Mouse (Mus musculus) liver, adult 2 months (tissue): ENCODE data around the gene Arpc2.

Source experiments
- CTCF ChIP-seq: fragments of 200-500 bp; IDR thresholded peaks from 2 replicates; pipeline ENCODE4 v1.5.1; 2011; ENCODE audit warnings: low read depth, low read length, control low read depth
- POLR2A ChIP-seq: fragments of 200-500 bp; IDR thresholded peaks from 2 replicates; pipeline ENCODE4 v1.6.1; 2011; ENCODE audit warnings: low read length, control low read depth; ENCODE audit not compliant: insufficient read depth; ENCODE audit errors: extremely low read depth

GRCm38 (mm10) chr1:74305522-74305921 is 69.6 kb downstream of the Arpc2 start, which contains the start of gene Tmbim1:
- TF ChIP-seq CTCF (no peak), POLR2A (no peak)
